Mouse (Mus musculus) kidney, adult 2 months (tissue): ENCODE measurements at regions not wholly inside any gene's neighbourhood (a gene's known extent, or its start where the extent isn't known, plus 50 kb on each side); places are given as distances from the start of the nearest gene placed in this dataset.

Source experiments
- CTCF ChIP-seq: fragments of 200-500 bp; conservative IDR thresholded peaks from 2 replicates; pipeline ENCODE4 v1.5.1; 2011; ENCODE audit warnings: low read depth, mild to moderate bottlenecking, control low read depth, low read length, moderate library complexity, mixed read lengths; ENCODE audit not compliant: insufficient read depth, insufficient read length
- POLR2A ChIP-seq: fragments of 200-500 bp; IDR thresholded peaks from one replicate; pipeline ENCODE4 v1.6.1; 2011; ENCODE audit warnings: low read depth, low read length, control low read depth

DNA sequence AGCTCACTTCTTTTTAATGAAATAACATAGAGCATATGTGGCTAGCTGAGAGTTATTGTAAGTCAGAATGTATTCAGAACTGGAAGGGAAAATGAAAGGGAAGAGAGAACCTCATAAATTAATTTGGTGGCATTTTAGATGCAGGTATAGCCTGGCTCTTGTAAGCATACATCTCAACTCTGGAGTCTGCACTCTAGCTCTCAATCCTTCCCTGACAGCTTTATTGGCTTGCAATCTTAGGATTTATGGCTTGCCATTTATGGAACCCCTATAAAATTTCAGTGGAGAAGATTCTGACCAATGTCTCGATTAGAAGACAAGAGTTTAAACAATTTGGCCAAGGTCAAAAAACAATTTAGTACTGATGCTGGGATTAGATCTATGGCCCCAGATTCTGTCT is 173.4 kb upstream of the Hccs start:
- no peak for TF ChIP-seq POLR2A
- TF ChIP-seq CTCF = no peak
